Mouse (Mus musculus) CD4-positive, CD25-positive, alpha-beta regulatory T cell, adult 2 months (primary cell): ENCODE measurements at regions not wholly inside any gene's neighbourhood (a gene's known extent, or its start where the extent isn't known, plus 50 kb on each side); places are given as distances from the start of the nearest gene placed in this dataset.
"Not testable (repeated sequence)": the region's sequence is repeated elsewhere in the genome, so short reads cannot be mapped to it uniquely, and the experiment has no call there.

Experiments used
- DNase-seq: peaks from one replicate; pipeline ENCODE4 v3.0.0-alpha.2; 2012; ENCODE audit warnings: low read depth, low spot score

DNA sequence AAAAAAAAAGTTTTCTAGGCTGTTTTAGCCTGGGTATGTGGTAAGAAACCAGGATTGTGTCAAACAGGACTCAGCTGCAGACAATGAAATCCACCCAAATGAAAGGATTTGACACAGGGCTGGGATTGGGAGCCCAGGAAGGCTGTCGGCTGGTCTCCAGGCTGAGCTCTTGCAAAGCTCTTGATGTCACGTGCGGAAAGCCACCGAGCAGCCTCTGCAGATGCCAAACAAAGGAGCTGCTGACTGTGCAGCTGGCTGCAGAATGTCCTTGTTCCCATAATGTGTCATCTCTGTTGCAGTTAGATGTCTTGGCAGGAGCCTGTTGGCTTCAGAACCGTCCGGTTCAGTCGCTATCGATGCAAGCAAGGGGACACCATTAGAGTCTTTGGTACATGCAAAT is 56.1 kb downstream of the Bbs10 start:
- DNase-seq: no peak

DNA sequence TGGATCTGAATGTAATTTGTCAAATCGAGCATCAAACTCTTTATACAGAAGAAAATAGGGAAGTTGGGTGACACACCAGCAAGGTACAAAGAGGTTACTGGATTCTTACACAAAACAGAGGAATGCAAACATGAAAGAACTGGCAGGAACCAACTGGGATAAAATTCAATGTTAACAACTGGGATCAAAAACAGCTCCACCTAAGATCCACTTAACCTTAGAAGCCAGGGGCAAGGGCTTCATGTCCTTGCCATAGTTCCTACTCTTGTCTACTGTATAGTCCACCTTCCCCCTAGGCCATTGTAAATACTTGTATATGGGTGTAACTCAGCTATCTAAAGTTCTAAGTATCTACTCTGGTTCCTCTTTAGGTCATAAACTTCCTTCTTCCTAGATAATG is 59.9 kb downstream of the Bbs10 start:
- not testable (repeated sequence) for DNase-seq

DNA sequence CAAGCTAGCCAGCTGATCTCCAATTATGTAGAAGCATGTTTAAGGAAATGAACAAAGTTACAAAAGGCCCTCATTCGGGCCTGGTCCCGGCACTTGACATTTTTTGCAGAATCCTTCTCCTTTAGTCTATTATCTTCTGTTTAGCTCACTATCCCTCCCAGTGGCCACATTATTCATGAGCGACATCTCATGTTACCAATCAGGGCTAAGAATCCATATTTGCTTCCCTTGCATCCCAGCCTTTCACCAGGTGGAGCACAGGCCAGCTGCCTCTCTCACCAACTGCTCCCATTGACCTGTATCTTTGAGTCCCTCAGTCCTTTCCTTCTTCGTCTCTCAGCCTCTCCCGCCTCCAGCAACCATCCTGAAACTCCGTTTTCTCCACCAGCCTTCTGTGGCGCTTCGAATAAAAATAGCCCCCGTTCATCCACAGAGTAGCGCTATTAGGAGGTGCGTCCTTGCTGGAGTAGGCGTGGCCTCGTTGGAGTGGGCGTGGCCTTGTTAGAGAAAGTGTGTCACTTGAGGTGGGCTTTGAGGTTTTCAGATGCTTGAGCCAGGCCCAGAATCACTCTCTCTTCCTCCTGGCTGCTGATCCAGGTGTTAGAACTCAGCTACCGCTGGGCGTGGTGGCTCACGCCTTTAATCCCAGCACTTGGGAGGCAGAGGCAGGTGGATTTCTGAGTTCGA is 63.4 kb downstream of the Bbs10 start:
- no peak for DNase-seq

DNA sequence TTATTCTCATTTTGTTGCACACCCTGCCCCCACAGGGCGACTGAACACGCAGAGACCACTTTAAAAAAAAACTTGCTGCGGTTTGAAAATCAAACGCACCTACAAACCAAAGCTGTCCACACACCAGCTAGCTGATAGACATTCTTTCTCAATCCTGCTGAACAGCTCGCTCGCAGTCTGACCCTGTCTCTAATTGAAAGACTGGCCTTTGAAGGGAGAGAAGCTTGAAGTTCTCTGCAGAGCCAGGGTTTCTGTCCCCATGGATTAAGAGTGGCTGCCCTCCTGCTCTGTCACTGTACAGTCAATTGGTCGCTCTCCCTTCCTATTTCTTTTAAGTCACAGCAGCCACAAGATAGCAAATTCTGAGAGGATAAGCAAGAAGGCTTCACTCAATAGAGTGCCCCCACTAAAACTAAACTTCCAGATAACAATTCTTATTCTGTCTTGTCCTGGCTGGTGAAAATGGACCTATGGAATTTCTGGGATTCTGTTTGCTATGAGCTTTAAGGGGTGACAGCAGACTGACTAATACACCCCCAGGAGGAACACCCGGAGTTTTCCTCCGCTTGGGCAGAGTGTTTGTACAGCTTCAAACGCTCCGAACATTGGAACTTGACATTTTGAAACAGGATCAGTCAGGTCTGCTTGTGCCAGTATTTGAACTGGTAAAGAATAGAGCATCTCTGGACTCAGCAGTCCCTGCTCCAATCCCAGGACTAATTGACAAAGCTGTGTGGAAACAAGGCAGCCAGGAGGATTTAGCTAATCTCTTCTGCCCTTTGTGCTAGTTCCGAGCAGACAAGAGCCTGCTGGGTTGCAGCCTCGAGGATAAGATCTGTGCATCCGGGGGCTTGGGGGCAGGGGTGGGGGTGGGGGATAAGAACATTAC is 65.5 kb downstream of the Bbs10 start:
- DNase-seq: no peak

DNA sequence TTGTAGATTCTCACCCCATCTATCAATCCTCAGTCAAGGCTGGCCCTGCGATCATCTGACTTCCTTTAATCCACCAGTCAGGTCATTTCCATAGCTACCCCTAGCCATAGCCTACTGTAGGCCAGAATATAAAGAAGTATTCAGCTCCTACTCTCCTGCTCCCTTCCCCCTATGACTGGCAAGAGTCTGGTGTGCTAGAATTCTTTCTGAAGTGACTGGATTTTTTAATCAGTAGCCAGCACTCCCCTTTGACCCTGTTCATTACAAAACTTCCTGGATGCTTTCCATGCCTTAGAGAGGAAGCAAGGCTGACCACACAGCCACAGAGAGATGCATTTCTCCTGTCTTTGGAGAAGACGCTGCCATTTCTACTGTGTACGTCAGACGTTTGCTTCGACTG is 66.5 kb downstream of the Bbs10 start:
- DNase-seq: no peak

DNA sequence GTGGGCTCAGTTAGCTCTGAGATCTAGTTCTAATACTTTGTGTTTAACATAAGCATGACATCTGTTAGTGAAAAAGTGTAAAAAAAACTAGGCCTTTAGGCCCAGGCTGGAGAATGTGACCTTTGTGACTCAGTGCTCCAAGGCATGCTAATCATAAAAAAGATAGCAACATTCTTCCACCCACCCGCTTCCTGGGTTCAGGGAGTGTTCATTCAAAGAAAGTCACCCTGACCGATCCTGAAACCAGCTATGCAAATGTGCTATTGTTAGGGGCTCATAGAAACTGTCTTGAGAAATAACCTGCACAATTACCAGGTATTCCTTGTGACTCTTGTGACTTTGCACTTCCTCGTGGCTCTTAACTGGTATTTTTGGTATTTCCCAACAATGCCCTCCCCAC is 70.6 kb downstream of the Bbs10 start:
- DNase-seq: not testable (repeated sequence)

DNA sequence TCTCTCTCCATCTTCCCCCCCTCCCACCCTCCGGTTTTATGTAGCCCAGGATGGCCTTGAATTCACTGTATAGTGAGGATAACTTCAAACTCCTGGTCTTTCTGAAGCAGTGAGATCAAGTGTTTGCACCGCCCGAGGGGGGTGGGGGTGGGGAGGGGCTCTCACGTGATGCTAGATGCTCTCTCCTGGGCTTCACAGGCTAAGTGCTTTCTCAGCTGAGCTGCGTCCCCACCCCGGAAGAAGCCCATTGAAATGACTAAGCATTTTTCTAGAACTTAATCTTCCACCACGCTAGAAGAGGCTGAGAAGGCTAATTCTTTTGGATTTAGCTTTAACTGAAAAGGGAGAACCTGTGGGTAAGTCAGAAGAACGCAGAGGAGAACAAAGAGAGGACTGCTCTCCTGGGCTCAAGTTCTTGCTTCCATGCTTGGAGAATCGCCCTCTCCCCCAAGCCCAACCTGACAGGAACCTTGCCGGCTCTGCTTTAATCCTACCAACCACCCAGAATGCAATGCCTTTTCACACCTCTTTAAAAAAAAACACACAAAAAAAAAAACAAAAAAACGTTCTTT is 79.7 kb downstream of the Bbs10 start:
- DNase-seq: peak; percentile 35

DNA sequence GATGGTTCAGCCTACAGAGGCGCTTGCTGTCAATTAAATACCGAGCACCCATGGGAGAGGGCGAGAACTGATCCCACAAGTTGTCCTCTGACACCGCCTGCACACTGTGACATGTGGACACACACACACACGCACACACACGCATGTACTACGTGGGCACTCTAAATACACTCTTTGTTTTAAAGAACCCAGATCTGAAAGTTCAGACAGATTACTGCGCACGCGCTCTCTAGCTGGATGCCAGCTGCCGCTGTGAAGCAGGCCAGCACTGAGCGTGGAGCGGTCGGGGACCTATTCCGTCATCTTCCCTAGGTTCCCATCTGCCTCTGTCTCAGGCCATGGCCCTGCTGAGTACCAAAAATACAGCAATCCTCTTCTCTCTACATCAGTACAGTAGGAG is 83.2 kb downstream of the Bbs10 start:
- no peak for DNase-seq

DNA sequence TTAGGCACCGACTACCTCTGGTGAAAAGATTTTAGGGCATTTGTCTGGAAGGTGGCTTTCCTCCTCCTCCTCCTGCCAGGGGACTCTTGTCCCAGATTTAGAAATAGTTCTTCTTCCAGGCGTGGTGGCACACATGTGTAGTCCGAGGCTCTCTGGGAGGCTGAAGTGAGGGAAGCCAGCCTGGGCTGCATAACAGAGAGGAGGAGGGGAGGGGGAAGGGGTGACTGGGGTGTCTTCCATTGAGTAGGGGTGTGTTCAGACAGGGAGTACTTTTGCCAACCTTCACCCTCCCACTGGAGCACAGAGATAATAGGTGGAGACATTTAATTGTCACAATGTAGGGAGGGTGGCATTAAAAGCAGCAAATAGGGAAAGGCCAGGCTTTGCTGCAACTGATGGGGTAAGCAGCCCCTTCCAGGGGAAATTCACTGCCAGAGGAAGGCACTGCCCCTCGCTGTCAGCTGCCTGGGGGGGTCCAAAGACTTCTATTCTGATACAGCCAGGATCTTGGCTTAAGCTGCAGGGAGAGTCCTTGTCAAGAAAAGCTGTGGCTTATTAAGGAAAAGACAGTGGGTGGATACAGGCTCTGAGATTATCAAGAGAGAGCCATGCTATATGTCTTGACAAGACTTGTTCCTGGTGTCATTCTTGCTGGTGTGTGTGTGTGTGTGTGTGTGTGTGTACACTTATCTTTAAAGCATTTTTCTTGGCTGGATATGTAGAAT is 83.9 kb downstream of the Bbs10 start:
- DNase-seq: no peak

DNA sequence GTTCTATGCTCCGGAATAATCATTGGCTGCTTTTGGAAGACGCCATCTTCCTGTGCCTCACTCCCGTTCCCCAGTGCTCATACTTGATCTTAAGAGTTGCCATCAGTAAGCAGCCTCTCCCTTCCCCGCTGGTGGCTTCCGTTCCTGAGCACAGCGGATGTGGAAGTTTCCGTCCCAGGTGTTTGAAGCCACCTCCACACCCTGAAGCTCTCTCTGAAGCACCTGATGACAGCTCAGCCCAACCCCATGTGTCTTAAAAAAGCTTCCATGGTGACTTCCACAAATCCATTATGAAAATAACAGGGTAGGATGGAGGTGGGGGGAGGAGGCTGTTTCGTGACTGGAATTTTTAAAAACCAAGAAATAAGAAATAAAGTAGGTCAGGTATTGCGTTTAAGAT is 87.1 kb downstream of the Bbs10 start:
- DNase-seq: peak; percentile 61

DNA sequence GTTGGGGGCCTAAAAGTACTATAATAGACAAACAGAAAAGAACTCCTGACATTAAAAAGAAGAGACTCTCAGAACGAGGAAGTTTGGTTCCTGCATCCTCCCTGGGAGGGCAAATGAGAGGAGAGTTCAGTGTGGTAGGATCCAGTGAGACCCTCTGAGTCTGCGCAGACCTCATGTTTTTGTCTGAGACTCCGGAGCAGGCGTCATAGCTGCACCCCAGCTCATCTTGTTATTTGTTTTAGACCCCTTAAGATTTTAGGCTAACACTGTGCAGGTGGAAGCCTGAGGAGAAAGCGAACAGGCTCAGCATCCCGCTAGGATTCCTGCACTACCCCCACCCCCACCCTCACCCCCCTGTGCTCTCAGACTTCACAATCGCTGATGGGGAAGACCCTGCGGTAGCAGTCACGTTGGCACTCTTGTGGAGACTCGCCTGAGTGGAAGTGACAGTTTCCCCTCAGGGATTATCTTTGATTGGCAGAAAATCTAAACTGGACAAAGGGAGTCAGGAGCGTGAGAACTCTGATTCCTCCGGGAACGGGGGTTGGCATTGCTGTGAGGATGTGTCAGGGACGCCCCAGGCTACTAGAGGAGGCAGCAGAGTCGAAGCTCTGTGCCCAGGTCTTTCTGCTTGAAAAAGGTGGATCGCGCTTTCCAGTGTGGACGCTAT is 85.0 kb upstream of the Nap1l1 start:
- DNase-seq: no peak

DNA sequence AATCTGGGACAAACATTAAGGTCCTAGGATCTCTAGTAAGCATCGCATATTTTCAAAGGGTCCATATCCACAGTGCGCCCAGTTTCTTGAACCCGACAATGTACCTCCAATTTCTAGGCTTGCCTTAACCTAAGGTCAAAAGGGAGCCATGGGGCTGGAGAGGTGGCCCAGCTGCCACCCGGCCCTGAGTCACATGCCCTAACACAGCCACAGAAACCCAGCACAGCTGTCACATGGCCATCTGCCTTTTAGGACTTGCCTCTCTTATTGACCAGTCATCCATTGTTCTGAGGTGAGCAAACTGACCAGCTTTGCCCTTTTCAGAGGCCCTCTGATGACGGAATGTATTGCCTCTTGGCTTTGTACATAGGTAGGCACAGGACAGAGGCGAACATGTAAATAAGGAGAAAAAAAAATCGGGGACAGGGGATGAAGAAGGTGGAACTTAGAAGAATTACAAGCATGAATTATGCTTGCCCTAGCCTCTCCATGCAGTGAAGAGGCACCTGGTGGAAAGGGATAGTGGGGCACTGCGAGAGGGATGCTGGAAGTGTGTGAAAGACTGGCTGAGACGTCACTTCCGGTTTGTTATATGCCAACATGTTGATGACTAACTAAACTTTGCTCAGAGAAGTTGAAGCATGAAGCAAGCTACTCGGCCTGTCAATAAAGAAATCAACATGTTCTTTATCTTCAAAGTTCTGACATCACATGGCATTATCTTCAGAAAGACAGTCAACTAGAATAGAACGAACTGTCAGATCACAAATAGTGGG is 84.3 kb upstream of the Nap1l1 start:
- no peak for DNase-seq

DNA sequence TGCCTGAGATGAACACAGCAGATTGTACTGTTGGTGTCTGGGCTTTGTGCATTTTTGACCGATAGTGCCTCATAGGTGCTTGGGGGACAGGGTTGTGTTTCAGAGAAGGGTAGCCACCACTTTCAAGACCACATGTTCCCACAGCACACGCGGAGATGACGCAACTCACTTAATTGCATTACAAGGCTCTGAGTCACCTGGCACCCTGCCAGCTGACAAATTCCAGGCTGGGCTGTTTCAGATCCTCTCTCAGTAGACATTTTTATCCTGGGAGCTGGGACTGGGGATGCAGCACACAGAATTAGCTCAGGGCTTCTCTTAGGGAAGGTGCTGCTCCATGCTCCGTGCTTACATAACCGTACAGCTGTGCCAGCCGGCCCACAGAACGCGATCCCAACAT is 83.1 kb upstream of the Nap1l1 start:
- no peak for DNase-seq

DNA sequence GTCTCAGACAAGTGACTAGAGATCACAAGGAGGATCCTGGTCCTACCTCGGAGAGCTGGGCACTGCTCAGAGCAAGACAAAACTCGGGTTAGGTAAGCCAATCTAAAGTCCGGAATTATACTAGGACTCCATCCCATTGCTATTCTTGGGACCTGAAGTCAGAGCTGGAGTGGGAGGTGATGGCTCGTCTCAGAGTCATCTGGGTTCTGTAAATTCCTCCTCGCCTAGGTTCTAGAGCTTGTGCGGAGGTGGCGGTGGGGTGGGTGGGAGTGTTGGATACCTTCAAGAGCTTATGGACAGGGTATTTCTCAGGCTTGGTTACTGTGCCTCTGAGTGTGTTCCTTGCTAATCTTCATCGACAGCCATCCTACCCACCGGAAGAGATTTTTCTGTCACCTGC is 78.6 kb upstream of the Nap1l1 start:
- no peak for DNase-seq

DNA sequence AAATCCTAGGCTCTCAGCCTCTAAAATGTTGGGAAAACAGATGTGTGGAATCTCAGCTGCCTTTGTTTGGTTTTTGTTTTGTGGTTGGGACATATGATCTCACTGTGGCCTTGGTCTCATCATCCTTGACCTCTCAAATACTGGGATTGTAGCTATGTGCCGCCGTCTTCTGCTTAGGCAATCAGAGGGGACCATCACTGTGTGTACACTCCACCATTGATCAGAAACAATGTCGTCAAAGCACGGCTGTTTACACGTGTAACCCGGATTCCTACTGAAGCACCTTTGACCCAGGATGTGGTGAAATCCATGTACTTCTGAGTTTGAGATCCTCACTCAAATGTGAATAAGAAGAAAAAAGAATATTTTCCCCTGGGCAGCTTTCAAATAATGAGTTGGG is 68.0 kb upstream of the Nap1l1 start:
- no peak for DNase-seq

DNA sequence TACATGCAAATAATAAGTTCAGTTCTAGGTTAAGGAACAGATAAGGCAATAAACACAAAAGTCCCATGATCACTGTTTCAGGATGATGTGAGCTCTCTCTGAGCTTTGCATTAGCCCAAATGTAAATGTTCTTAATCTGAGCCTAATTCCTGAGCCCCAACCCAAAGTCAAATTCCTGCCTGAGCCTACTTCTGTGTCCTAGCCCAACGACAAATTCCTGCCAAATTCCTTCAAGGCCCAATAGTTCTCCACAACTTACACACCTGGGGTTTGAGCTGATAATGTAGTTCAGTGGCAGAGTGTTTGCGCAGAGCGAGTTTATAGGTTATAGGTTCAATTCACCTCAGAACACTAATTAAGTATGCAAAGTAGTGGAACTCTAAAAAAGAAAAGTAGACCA is 64.1 kb upstream of the Nap1l1 start:
- DNase-seq: no peak

DNA sequence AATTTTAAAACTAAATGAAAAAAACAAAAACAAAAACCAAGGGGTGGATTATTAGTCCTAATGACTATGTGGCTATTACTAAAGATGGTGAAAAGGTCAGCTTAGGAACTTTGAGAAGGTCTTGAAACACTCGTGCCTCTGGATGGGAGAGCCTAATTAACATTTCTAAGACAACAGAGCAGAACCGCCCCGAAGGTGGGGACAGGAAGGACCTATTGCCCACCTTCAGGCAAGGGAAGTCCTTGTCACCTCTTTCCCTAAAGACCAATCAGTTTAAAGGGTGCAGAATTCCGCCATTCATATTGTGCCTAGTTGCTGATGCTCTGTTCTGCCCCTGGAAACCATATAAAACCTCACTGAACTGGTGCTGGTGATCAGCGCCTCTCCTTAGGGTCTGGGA is 63.5 kb upstream of the Nap1l1 start:
- no peak for DNase-seq

DNA sequence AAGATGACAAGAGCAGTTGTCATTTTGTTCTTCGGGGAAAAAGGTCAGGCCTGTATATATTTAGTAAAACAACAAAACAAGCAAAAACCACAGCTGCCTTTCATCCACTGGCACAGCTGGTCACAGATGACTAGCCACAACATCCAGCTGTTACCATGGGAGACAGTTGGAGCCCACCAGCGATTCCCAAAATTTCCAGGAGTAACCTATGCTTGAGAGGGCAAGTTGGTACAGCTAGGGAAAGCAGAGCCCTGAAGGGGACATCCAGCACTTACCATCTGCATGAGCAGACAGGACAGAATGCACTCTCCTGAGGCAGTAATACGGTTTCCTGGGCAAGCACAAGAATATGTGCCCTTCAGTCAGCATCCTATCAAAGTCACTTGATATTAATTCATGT is 62.9 kb upstream of the Nap1l1 start:
- DNase-seq: no peak

DNA sequence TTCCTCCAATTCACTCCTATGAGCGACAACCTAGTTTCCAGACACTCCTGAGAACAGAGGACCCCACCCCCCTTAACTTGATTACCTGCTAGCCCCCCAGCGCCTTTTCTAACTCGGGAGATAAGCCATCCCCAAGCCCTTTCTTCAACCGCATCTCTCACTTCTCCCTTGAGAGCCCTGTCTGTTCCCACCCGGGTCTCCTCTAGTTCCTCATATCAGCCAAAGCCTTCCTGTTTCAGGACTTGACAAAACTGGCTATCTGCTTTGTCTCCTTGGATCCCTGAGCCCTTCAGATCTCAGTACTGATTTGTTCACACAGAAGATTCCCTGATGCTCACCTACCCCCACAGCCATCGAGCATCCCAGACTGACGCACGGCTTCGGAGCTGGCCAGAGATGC is 61.5 kb upstream of the Nap1l1 start:
- no peak for DNase-seq

DNA sequence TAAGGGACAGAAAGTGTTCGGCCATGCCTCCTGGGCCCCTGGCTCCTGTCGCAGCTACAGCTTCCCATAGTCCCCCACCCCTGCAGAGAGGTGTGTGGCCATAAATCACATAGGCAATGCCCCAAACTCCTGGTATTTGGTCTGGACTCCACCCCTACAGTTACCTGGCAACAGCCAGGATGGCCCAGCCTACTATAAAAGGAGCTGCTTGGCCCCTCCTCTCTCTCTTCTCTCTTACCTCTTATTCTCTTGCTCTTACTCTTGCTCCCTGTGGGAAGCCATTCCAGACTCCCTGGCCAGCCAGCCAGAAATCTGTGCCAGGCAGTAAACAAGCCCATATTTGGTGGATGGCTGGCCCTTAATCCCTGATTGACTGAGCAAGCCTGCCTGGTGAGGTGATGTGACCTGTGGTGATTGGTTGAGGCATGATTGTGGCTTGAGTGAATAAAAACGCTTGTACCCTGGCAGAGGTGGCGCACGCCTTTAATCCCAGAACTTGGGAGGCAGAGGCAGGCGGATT is 56.4 kb upstream of the Nap1l1 start:
- no peak for DNase-seq
